Mouse (Mus musculus) kidney, postnatal 25 days (tissue): ENCODE results near the gene Dbr1.

ENCODE experiments used
- DNase-seq, 2 experiments: peaks; one replicate each; pipeline ENCODE4 v3.0.0; 2021; ENCODE audit warnings: mixed read lengths in 2 of 2

Dbr1 gene

GRCm38 (mm10) chr9:99620196-99620595, 44.6 kb downstream of the Dbr1 start:
- DNase-seq = no peak

- no peak for DNase-seq
Measured at GRCm38 (mm10) chr9:99622034-99622433, 46.4 kb downstream of the Dbr1 start.

DNA sequence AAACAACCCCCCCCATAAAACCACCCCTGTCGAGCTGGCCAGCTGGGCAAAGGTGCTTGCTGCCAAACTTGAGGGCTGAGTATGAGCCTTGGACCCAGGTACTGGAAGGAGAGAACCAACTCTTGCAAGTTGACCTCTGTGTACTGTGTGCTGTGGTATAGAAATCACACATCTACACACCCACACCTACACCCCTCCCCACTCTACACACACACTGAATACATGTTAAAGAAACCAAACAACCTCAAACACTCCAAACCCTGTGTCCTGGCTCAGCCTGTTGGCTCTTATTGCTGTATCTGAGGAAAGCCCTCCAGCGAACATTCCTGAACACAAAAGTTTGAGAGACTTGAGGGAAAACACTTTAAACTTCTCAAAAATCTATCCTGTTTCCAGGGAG, 47.4 kb downstream of the Dbr1 start:
- DNase-seq = peak in 1 of 2 experiments; percentile 35

GRCm38 (mm10) chr9:99624117-99624516, 48.5 kb downstream of the Dbr1 start:
- peak in 1 of 2 experiments; percentile 36 for DNase-seq

- DNase-seq = peak in 1 of 2 experiments; percentile 29
Measured at GRCm38 (mm10) chr9:99628581-99628980, 53.0 kb downstream of the Dbr1 start.

DNA sequence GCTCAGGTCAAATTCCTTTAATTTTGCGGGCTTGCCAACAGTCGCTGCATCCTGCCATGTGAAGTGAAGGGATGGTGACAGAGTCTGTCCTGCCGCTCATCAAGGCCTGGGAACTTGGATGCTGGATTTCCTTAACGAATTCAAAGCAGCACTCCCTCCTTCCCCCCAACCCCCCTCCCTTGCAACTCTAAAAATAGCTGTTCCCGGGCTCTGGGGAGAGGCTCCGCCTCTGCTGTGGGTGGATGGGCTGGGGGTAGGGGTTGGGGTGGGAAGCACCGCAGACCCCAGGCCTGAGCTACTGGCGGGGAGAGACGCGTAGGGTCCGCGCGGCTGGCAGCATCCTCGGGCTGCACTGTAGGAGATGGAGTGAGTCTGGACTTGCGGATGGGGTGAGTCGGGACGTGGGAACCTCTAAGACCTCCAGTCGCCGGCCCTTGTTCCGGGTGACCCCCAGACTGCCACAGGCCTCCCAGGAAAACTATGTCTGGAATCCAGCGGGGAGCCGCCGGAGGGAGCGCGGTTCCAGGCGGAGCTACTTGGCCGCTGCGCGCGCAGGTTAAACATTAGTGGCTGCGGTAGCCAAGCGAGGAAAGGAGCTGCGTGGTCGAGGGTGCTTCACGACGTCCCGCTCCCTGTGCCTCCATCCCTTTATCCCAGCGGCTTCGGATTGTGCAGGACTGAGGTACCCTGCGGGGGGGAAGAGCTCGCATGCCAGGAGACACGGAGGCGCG, 53.8 kb downstream of the Dbr1 start, which contains the start of gene Dzip1l:
TSS of gene Dzip1l (plus strand) at position 216 of the 731 bp plus-strand sequence.
- DNase-seq = peak; percentile 93 to 95

- DNase-seq = peak; percentile 60 to 79
Measured at GRCm38 (mm10) chr9:99630071-99630470, 54.5 kb downstream of the Dbr1 start.

GRCm38 (mm10) chr9:99630528-99631125, 55.0 kb downstream of the Dbr1 start:
- DNase-seq = peak in 1 of 2 experiments; percentile 45

DNA sequence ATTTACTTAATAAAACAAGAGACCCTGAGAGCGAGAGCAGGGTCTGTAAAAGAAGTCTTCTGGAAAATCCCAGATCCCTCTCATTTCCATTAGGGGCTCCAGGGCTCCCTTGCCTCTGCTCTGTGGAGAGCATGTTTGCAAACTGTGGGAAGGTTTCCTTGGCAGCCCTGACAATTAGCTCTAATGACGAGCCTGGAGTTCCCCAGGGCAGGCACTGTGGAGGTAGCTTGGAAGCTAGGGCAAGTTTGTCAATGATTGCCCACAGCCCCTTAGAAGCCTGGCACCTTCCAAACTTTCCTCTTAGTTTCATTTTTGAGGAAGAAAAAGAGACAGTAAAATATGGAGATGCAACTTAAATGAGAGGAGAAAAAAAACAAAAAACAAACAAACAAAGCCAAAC, 56.2 kb downstream of the Dbr1 start:
- DNase-seq = peak; percentile 69 to 84

GRCm38 (mm10) chr9:99632264-99632663, 56.7 kb downstream of the Dbr1 start:
- DNase-seq = peak; percentile 49 to 71
